Mouse (Mus musculus) myocyte (in vitro differentiated cells): ENCODE results near the gene 6030408B16Rik. TPM values are rescaled to one million over a fixed set of nuclear protein-coding genes. Genes with fewer than 3 reads are reported as not detected.

Experiments
- H3K27me3 ChIP-seq: one replicate; pipeline ENCODE4 v1.6.1; 2011; ENCODE audit not compliant: control insufficient read depth, insufficient read depth, insufficient read length
- H3K36me3 ChIP-seq: one replicate; pipeline ENCODE4 v1.6.1; 2011; ENCODE audit not compliant: control insufficient read depth, insufficient read depth
- H3K4me2 ChIP-seq: one replicate; pipeline ENCODE4 v1.6.1; 2011; ENCODE audit warnings: low read depth, control low read depth
- H3K4me3 ChIP-seq: one replicate; pipeline ENCODE4 v1.5.1; 2011; ENCODE audit warnings: mild to moderate bottlenecking, control low read depth, moderate library complexity
- H3K79me2 ChIP-seq: one replicate; pipeline ENCODE4 v1.6.1; 2011; ENCODE audit not compliant: control insufficient read depth, insufficient read depth
- H3ac ChIP-seq: one replicate; pipeline ENCODE4 v1.6.1; 2011; ENCODE audit not compliant: control insufficient read depth, insufficient read length
- CEBPB ChIP-seq: IDR thresholded peaks from 2 replicates; pipeline ENCODE4 v1.6.1; 2011; ENCODE audit warnings: mild to moderate bottlenecking, moderate library complexity; ENCODE audit not compliant: poor library complexity, insufficient read depth, severe bottlenecking
- E2F4 ChIP-seq: IDR thresholded peaks from one replicate; pipeline ENCODE4 v1.6.1; 2011; ENCODE audit warnings: mild to moderate bottlenecking, control low read depth, moderate library complexity; ENCODE audit not compliant: insufficient read depth
- MAX ChIP-seq: IDR thresholded peaks from one replicate; pipeline ENCODE4 v1.6.1; 2011; ENCODE audit warnings: low read depth, mild to moderate bottlenecking, control low read depth
- MYOD1 ChIP-seq, 3 experiments: IDR thresholded peaks; one replicate each; pipeline ENCODE4 v1.6.1; 2011; ENCODE audit warnings: control low read depth in 2 of 3, low read depth in 2 of 3, mild to moderate bottlenecking in 2 of 3, moderate library complexity in 1 of 3; ENCODE audit not compliant: insufficient read length in 2 of 3, control insufficient read depth in 1 of 3
- MYOG ChIP-seq, 3 experiments: IDR thresholded peaks; one replicate each; pipeline ENCODE4 v1.6.1; 2011; ENCODE audit warnings: control low read depth in 2 of 3, low read depth in 2 of 3, mild to moderate bottlenecking in 2 of 3; ENCODE audit not compliant: insufficient read length in 2 of 3, control insufficient read depth in 1 of 3, insufficient read depth in 1 of 3
- POLR2A ChIP-seq: IDR thresholded peaks from one replicate; pipeline ENCODE4 v1.6.1; 2011; ENCODE audit warnings: low read depth, mild to moderate bottlenecking, control low read depth, moderate library complexity; ENCODE audit not compliant: insufficient read length
- POLR2AphosphoS2 ChIP-seq: IDR thresholded peaks from one replicate; pipeline ENCODE4 v1.6.1; 2011; ENCODE audit warnings: low read depth, control low read depth; ENCODE audit not compliant: insufficient read length
- REST ChIP-seq: IDR thresholded peaks from one replicate; pipeline ENCODE4 v1.6.1; 2011; ENCODE audit warnings: mild to moderate bottlenecking, control low read depth, moderate library complexity; ENCODE audit not compliant: insufficient read depth, insufficient read length
- SRF ChIP-seq: IDR thresholded peaks from one replicate; pipeline ENCODE4 v1.6.1; 2011; ENCODE audit warnings: low read depth; ENCODE audit not compliant: control insufficient read depth, insufficient read length
- TCF12 ChIP-seq: IDR thresholded peaks from one replicate; pipeline ENCODE4 v1.6.1; 2011; ENCODE audit warnings: mild to moderate bottlenecking, control low read depth; ENCODE audit not compliant: poor library complexity, insufficient read depth, severe bottlenecking
- TCF3 ChIP-seq: IDR thresholded peaks from one replicate; pipeline ENCODE4 v1.6.1; 2011; ENCODE audit warnings: low read depth, control low read depth; ENCODE audit not compliant: insufficient read length
- USF1 ChIP-seq: IDR thresholded peaks from one replicate; pipeline ENCODE4 v1.6.1; 2011; ENCODE audit warnings: low read depth, mild to moderate bottlenecking, control low read depth, moderate library complexity
- polyA plus RNA-seq: library from polyadenylated mRNA; unstranded; fragments of >200 nt; fragmentation: generic; extraction: Trizol; gene quantifications from one replicate; pipeline ENCODE4 v1.2.1, GENCODE M21; 2012; ENCODE audit warnings: missing spikeins

Gene 6030408B16Rik
- polyA plus RNA-seq, 1 experiment = 0.16 TPM

DNA sequence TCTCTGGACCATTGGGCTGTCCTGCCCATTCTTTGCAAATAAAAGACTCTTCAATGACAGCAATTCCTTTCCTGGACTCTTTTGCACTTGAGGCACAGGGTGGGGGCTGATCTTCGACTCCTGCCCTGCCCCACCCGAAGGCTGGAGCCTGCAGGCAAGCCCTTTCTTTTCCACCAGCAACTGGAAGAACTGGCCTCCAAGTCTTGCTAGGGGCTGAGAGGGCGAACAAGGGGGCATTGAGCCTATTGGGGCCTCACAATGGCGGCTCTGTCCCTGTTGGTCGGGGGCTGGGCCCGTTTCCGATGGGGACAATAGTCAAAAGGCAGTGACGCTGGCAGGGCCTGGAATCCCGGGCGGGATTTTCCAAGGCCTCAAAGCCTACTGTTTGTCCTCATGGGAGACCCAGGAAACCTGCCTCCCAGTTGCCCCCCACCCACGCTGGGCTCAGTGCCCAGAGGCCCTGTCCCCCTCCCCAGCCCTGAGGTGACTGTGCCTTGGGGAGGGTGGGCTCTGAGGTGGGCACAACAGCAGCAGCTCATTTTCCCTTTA is 15.6 kb upstream of the 6030408B16Rik start:
- Histone ChIP-seq H3K4me2 (no peak overlapping the region), H3K79me2 (no peaks in the 10 kb centered on the region), H3K4me3 (no peak overlapping the region), H3ac (no peak overlapping the region), H3K36me3 (peaks cover 16% of the 10 kb centered on the region), H3K27me3 (no peaks in the 10 kb centered on the region)
- TF ChIP-seq POLR2AphosphoS2 (no peak), CEBPB (no peak), MAX (no peak), MYOG (IDR thresholded peaks at IDR 0.05; ENCODE audit: control insufficient read depth in 1 of 3, insufficient read depth in 1 of 3, insufficient read length in 2 of 3, low read depth in 2 of 3) (no peak), MYOD1 (IDR thresholded peaks at IDR 0.05; ENCODE audit: control insufficient read depth in 1 of 3, insufficient read length in 2 of 3, low read depth in 2 of 3) (no peak), TCF3 (no peak), REST (no peak), TCF12 (no peak), E2F4 (no peak), POLR2A (no peak), SRF (no peak), USF1 (no peak)

DNA sequence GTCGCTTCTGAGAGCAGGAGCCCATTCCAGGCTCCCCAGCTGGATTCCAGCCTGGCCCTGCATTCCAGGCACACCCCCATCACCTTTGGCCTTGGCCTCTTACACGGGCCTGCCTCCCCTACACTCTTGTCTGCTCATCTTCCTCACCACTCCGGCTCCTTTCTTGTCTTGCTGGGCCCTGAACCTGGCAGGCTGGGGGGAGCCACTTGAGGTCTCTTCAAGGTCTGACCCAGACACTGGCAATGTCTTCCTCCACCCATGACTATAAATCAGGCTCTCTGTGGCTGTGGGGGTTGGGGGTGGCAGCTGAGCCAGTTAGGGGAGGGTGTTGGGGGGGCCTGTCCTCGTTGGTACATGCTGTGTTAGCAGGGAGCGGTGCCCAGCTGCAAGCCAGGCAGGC is 14.4 kb upstream of the 6030408B16Rik start:
- no peaks in the 10 kb centered on the region for H3K79me2 ChIP-seq
- H3K4me3 ChIP-seq = no peak overlapping the region
- H3K27me3 ChIP-seq = no peaks in the 10 kb centered on the region
- TF ChIP-seq MYOD1 (IDR thresholded peaks at IDR 0.05; ENCODE audit: control insufficient read depth in 1 of 3, insufficient read length in 2 of 3, low read depth in 2 of 3) (peak in 1 of 3 experiments; percentile 64), POLR2A (no peak)
- H3ac ChIP-seq = no peak overlapping the region
- H3K4me2 ChIP-seq = no peak overlapping the region
- H3K36me3 ChIP-seq = peaks cover 8% of the 10 kb centered on the region

DNA sequence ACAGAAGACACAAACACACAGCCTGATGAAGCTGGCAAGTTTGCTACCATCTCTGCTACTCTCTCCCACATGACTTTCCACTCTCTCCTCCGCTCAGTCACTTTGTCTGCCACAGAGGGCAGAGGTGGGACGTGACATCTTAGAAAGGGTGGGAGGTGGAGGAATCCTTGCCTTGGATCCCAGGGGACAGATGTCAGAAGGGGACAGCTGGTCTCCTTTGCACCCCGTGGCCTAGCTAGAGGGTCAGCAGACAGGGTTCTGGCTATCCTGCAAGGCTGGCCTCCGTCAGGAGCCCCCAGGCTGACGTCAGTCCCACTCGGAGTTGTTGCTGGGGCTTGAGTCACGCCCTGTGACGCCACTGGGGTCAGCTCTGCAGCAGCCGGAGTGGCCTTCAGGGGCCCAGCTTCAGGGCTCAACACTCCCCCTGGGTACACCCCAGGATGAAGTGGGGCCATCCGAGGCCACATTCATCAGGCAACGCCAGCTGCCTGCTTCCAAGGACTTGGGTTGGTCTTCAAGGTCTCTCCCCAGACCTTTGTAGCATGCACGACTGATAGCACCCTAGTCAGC is 13.5 kb upstream of the 6030408B16Rik start:
- TF ChIP-seq TCF12 = no peak
- TF ChIP-seq MYOD1 (IDR thresholded peaks at IDR 0.05; ENCODE audit: control insufficient read depth in 1 of 3, insufficient read length in 2 of 3, low read depth in 2 of 3) = peak in 1 of 3 experiments; percentile 84
- TF ChIP-seq MYOG (IDR thresholded peaks at IDR 0.05; ENCODE audit: control insufficient read depth in 1 of 3, insufficient read depth in 1 of 3, insufficient read length in 2 of 3, low read depth in 2 of 3) = peak in 1 of 3 experiments; percentile 65
- TF ChIP-seq USF1 = no peak
- no peak for TF ChIP-seq E2F4
- no peak for TF ChIP-seq TCF3
- no peak for TF ChIP-seq MAX
- no peak for TF ChIP-seq POLR2A
- H3K4me2 ChIP-seq = peak overlapping the region; percentile 30
- H3K4me3 ChIP-seq = no peak overlapping the region

DNA sequence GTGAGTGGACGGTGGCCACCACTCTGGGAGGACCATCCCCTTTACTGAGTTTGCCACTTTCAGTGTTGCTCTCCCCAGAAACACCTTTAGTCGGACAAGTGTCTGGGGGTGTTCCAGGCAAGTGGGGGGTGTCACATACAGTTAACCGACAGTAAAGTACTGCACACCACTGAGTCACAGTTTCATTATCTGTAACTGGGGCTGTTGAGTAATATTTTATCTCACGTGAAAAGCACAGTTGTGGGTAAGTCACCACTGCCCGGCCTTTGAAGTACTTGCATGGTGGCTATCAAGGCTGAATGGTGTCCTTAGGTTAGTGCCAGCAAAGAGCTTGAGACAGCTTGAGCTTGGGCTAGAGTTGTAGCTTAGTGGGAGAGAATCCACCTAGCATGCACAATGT is 10.5 kb upstream of the 6030408B16Rik start:
- Histone ChIP-seq H3K36me3 (peaks cover 16% of the 10 kb centered on the region), H3K27me3 (no peaks in the 10 kb centered on the region), H3ac (no peak overlapping the region), H3K4me2 (no peak overlapping the region), H3K79me2 (peaks cover 25% of the 10 kb centered on the region), H3K4me3 (no peak overlapping the region)
- TF ChIP-seq USF1 (no peak), MYOG (IDR thresholded peaks at IDR 0.05; ENCODE audit: control insufficient read depth in 1 of 3, insufficient read depth in 1 of 3, insufficient read length in 2 of 3, low read depth in 2 of 3) (no peak), TCF12 (no peak), MYOD1 (IDR thresholded peaks at IDR 0.05; ENCODE audit: control insufficient read depth in 1 of 3, insufficient read length in 2 of 3, low read depth in 2 of 3) (no peak), E2F4 (no peak), POLR2AphosphoS2 (no peak), CEBPB (no peak), POLR2A (no peak), TCF3 (no peak), SRF (no peak), REST (no peak), MAX (no peak)

More for the DNA sequence above, 13.5 kb upstream of the 6030408B16Rik start:
- no peak overlapping the region for H3ac ChIP-seq
- H3K79me2 ChIP-seq = peaks cover 3% of the 10 kb centered on the region
- H3K36me3 ChIP-seq = no peaks in the 10 kb centered on the region
- no peaks in the 10 kb centered on the region for H3K27me3 ChIP-seq

DNA sequence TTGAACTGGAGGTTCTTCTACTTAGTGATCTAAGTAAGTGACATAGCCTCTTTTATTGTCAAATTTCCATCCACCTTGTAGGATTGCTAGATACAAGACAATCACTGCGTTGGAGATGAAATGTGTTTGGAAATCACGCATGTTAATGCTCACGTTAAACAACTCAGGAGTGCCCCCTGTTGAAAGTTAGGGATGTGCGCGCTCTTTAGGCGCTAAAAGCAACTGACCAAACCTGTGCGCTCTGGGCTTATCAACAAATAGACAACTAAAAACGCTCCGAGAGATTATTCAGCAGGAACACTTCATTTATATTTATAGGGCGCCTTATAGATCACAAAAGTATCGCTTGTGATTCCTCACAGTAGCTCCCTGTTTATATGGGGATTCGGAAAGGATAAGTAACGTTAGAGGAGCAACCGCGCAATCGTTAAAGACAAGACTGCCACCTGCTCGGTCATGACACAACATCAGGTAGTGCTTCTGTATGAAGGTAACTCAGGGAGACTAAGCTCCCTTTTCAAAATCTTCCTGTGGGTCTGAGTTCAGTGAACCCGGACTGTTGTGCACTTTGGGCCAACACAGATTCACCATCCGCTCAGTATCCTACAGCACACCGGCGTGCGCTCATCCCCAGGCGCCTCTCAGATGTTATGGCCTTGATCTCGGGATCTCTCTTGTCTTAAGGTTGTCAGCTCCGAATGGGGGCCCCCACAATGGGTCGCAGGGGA is 9.7 kb upstream of the 6030408B16Rik start:
- Histone ChIP-seq H3K27me3 (no peaks in the 10 kb centered on the region), H3K79me2 (peaks cover 25% of the 10 kb centered on the region), H3K4me3 (peak overlapping the region; percentile 70), H3K4me2 (peak overlapping the region; percentile 99), H3K36me3 (peaks cover 25% of the 10 kb centered on the region), H3ac (peak overlapping the region; percentile 68)
- TF ChIP-seq TCF12 (no peak), E2F4 (peak; percentile 30)
